Mouse (Mus musculus): ENCODE results near the gene Lrp2. TPM values are rescaled to one million over a fixed set of nuclear protein-coding genes. Genes with fewer than 3 reads are reported as not detected.

Lrp2 gene
- polyA plus RNA-seq, 1 experiment from 2014 or later, result 1.6 TPM

DNA sequence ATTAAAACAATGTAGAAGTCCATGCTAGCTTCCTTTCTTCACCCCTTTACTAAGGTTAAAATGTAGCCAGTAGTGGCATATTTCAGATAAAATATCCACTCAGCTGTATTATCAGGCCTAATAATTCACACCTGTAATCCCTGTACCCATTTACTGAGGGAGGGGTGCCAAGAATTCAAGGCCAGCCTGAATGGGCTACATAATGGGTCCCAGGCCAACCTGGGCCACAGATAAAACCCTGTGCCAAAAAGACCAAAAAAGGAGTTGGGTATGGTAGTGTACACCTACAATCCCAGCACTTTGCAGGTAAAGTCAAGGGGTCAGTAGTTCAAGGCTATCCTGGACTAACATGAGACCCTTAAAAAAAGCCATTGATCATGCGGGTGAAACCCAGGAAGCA is 9.3 kb downstream of the Lrp2 start:
- no peak for ATAC-seq (replicated peaks; ENCODE audit: low FRiP score, low TSS enrichment, low read depth)

GRCm38 (mm10) chr2:69574934-69575333 is 10.9 kb downstream of the Lrp2 start:
- H3K4me3 ChIP-seq (ENCODE audit: low read depth, low read length), result no peak overlapping the region
- no peak overlapping the region for H3K4me2 ChIP-seq (ENCODE audit: low read length)
- H3K9me3 ChIP-seq (ENCODE audit: control insufficient read depth, low read length), result no peaks in the 10 kb centered on the region
- H3K27me3 ChIP-seq (replicated peaks; ENCODE audit: control insufficient read depth, insufficient read depth, low read length), result no peaks in the 10 kb centered on the region
- H3K36me3 ChIP-seq (ENCODE audit: control insufficient read depth, insufficient read depth, low read length), result no peaks in the 10 kb centered on the region
- 74% methylated on average over 6 of the region's 6 CpGs for WGBS
- no peaks in the 10 kb centered on the region for H3K4me1 ChIP-seq (replicated peaks; ENCODE audit: control insufficient read depth, insufficient read depth, low read length)
- DNase-seq (ENCODE audit: low spot score), result no peak
- no peak overlapping the region for H3K27ac ChIP-seq (ENCODE audit: low read depth)
- no peak for ATAC-seq (replicated peaks; ENCODE audit: low FRiP score, low TSS enrichment, low read depth)
- no peak overlapping the region for H3K9ac ChIP-seq (ENCODE audit: low read length)

More for the DNA sequence above, 9.3 kb downstream of the Lrp2 start:
- H3K4me1 ChIP-seq (replicated peaks; ENCODE audit: control insufficient read depth, insufficient read depth, low read length), result no peaks in the 10 kb centered on the region
- no peak for DNase-seq (ENCODE audit: low spot score)
- no peaks in the 10 kb centered on the region for H3K9me3 ChIP-seq (ENCODE audit: control insufficient read depth, low read length)
- no peak overlapping the region for H3K9ac ChIP-seq (ENCODE audit: low read length)
- no peak overlapping the region for H3K27ac ChIP-seq (ENCODE audit: low read depth)
- 100% methylated on average over 1 of the region's 1 CpGs for WGBS
- no peak overlapping the region for H3K4me2 ChIP-seq (ENCODE audit: low read length)
- no peak overlapping the region for H3K4me3 ChIP-seq (ENCODE audit: low read depth, low read length)
- H3K36me3 ChIP-seq (ENCODE audit: control insufficient read depth, insufficient read depth, low read length), result no peaks in the 10 kb centered on the region
- no peaks in the 10 kb centered on the region for H3K27me3 ChIP-seq (replicated peaks; ENCODE audit: control insufficient read depth, insufficient read depth, low read length)

DNA sequence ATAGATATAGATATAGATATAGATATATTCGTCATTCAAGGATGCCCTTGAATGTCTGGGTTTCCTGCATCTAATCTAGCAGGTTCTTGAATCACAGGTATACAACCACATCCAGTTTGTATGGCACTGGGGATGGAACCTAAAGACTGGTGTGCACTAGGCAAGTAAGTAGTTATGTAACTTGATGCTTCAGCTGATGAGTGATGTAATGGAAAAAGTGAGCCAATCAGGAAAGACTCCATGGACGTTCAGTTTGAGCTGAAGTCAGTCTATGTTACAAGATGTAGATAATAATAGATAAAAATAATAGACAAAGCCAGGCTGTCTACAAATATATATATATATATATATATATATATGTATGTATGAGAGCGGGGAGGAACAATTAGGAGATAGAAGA is 11.6 kb downstream of the Lrp2 start:
- Histone ChIP-seq H3K9ac (ENCODE audit: low read length) (no peak overlapping the region), H3K36me3 (ENCODE audit: control insufficient read depth, insufficient read depth, low read length) (no peaks in the 10 kb centered on the region), H3K4me3 (ENCODE audit: low read depth, low read length) (no peak overlapping the region), H3K4me2 (ENCODE audit: low read length) (no peak overlapping the region), H3K27ac (ENCODE audit: low read depth) (no peak overlapping the region), H3K9me3 (ENCODE audit: control insufficient read depth, low read length) (no peaks in the 10 kb centered on the region), H3K27me3 (replicated peaks; ENCODE audit: control insufficient read depth, insufficient read depth, low read length) (no peaks in the 10 kb centered on the region), H3K4me1 (replicated peaks; ENCODE audit: control insufficient read depth, insufficient read depth, low read length) (no peaks in the 10 kb centered on the region)
- no peak for DNase-seq (ENCODE audit: low spot score)
- no peak for ATAC-seq (replicated peaks; ENCODE audit: low FRiP score, low TSS enrichment, low read depth)
- 65% methylated on average over 3 of the region's 3 CpGs for WGBS

DNA sequence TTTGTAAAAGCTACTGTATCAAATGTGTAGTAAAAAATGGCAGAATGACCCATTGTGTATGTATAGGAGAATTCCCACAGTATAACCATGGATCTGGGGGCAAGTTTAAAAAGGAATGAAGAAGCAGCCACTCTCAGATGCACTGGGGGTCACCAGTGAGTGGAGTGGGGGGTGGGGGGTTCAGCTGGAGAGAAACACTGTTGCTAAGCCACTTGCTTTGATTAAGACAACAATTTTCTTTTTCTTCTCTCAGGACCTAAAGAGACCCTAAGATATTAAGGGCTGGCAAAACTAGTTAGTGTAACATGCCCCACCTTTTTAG is 12.2 kb downstream of the Lrp2 start:
- no peak overlapping the region for H3K4me2 ChIP-seq (ENCODE audit: low read length)
- ATAC-seq (replicated peaks; ENCODE audit: low FRiP score, low TSS enrichment, low read depth) (no peak), DNase-seq (ENCODE audit: low spot score) (no peak)
- no peaks in the 10 kb centered on the region for H3K4me1 ChIP-seq (replicated peaks; ENCODE audit: control insufficient read depth, insufficient read depth, low read length)
- no peak overlapping the region for H3K4me3 ChIP-seq (ENCODE audit: low read depth, low read length)
- H3K36me3 ChIP-seq (ENCODE audit: control insufficient read depth, insufficient read depth, low read length), result no peaks in the 10 kb centered on the region
- no peaks in the 10 kb centered on the region for H3K27me3 ChIP-seq (replicated peaks; ENCODE audit: control insufficient read depth, insufficient read depth, low read length)
- H3K9ac ChIP-seq (ENCODE audit: low read length), result no peak overlapping the region
- H3K9me3 ChIP-seq (ENCODE audit: control insufficient read depth, low read length), result no peaks in the 10 kb centered on the region
- H3K27ac ChIP-seq (ENCODE audit: low read depth), result no peak overlapping the region

- no peak overlapping the region for H3K9ac ChIP-seq (ENCODE audit: low read length)
- no peaks in the 10 kb centered on the region for H3K27me3 ChIP-seq (replicated peaks; ENCODE audit: control insufficient read depth, insufficient read depth, low read length)
- no peaks in the 10 kb centered on the region for H3K4me1 ChIP-seq (replicated peaks; ENCODE audit: control insufficient read depth, insufficient read depth, low read length)
- H3K4me2 ChIP-seq (ENCODE audit: low read length), result no peak overlapping the region
- no peaks in the 10 kb centered on the region for H3K9me3 ChIP-seq (ENCODE audit: control insufficient read depth, low read length)
- no peaks in the 10 kb centered on the region for H3K36me3 ChIP-seq (ENCODE audit: control insufficient read depth, insufficient read depth, low read length)
- no peak overlapping the region for H3K27ac ChIP-seq (ENCODE audit: low read depth)
- 80% methylated on average over 5 of the region's 5 CpGs for whole genome bisulfite sequencing
- no peak for DNase-seq (ENCODE audit: low spot score)
- no peak for ATAC-seq (replicated peaks; ENCODE audit: low FRiP score, low TSS enrichment, low read depth)
- H3K4me3 ChIP-seq (ENCODE audit: low read depth, low read length), result no peak overlapping the region
Observed at GRCm38 (mm10) chr2:69573038-69573732, 12.7 kb downstream of the Lrp2 start.

DNA sequence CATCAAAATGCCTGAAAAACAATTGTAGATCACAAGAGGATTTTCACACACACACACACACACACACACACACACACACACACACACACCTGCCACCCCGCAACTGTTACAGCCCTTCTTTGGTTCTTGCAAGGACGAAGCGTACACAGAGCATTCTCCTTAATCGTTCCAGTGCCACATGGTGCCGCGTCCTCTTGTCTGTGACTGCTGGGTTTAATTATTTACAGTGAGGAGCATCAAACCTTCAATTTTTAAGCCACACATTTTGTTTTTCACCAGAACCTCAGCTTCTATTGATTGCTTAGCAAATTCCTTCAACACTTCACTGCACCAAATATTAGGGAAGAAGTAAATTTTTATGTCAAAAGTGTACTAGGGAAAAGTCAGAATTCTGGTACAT is 15.3 kb downstream of the Lrp2 start:
- Histone ChIP-seq H3K9me3 (ENCODE audit: control insufficient read depth, low read length) (no peaks in the 10 kb centered on the region), H3K27me3 (replicated peaks; ENCODE audit: control insufficient read depth, insufficient read depth, low read length) (no peaks in the 10 kb centered on the region), H3K9ac (ENCODE audit: low read length) (no peak overlapping the region), H3K36me3 (ENCODE audit: control insufficient read depth, insufficient read depth, low read length) (no peaks in the 10 kb centered on the region), H3K4me1 (replicated peaks; ENCODE audit: control insufficient read depth, insufficient read depth, low read length) (no peaks in the 10 kb centered on the region), H3K27ac (ENCODE audit: low read depth) (no peak overlapping the region), H3K4me3 (ENCODE audit: low read depth, low read length) (no peak overlapping the region), H3K4me2 (ENCODE audit: low read length) (no peak overlapping the region)
- ATAC-seq (replicated peaks; ENCODE audit: low FRiP score, low TSS enrichment, low read depth), result no peak
- 64% methylated on average over 6 of the region's 6 CpGs for WGBS
- DNase-seq (ENCODE audit: low spot score), result no peak

DNA sequence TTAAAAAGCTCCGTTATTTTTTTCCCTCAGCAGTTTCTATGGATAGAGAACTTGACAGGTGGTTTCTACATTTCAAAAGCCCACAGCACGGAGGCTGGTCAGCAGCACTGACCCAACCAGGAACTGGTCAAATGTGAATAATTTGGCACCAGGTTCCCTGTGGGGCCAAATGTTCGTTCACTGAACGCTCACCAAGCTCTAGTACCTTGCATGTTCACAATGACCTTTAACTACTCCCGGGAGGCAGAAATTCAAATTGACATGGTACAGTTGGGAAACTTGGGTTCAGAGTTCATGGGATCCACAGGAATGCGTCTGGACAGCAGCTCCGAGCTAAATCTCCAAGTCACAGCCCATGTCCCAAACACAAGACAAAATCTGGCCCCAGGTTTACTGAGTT is 19.6 kb downstream of the Lrp2 start:
- no peak for ATAC-seq (replicated peaks; ENCODE audit: low FRiP score, low TSS enrichment, low read depth)
- 79% methylated on average over 7 of the region's 7 CpGs for WGBS

GRCm38 (mm10) chr2:69563492-69563891 is 22.4 kb downstream of the Lrp2 start:
- no peaks in the 10 kb centered on the region for H3K4me1 ChIP-seq (replicated peaks; ENCODE audit: control insufficient read depth, insufficient read depth, low read length)
- 36% methylated on average over 6 of the region's 6 CpGs for WGBS
- no peaks in the 10 kb centered on the region for H3K9me3 ChIP-seq (ENCODE audit: control insufficient read depth, low read length)
- H3K27me3 ChIP-seq (replicated peaks; ENCODE audit: control insufficient read depth, insufficient read depth, low read length), result 0 out of 2 replicates have a peak, but pooled peaks cover 9% of the 10 kb centered on the region
- H3K4me3 ChIP-seq (ENCODE audit: low read depth, low read length), result no peak overlapping the region
- H3K36me3 ChIP-seq (ENCODE audit: control insufficient read depth, insufficient read depth, low read length), result no peaks in the 10 kb centered on the region
- H3K4me2 ChIP-seq (ENCODE audit: low read length), result no peak overlapping the region
- no peak overlapping the region for H3K9ac ChIP-seq (ENCODE audit: low read length)
- DNase-seq (ENCODE audit: low spot score) (no peak), ATAC-seq (replicated peaks; ENCODE audit: low FRiP score, low TSS enrichment, low read depth) (no peak)
- H3K27ac ChIP-seq (ENCODE audit: low read depth), result no peak overlapping the region

More for the DNA sequence above, 19.6 kb downstream of the Lrp2 start:
- no peak overlapping the region for H3K27ac ChIP-seq (ENCODE audit: low read depth)
- no peaks in the 10 kb centered on the region for H3K36me3 ChIP-seq (ENCODE audit: control insufficient read depth, insufficient read depth, low read length)
- no peaks in the 10 kb centered on the region for H3K27me3 ChIP-seq (replicated peaks; ENCODE audit: control insufficient read depth, insufficient read depth, low read length)
- no peak overlapping the region for H3K4me3 ChIP-seq (ENCODE audit: low read depth, low read length)
- DNase-seq (ENCODE audit: low spot score), result no peak
- H3K4me2 ChIP-seq (ENCODE audit: low read length), result no peak overlapping the region
- no peaks in the 10 kb centered on the region for H3K4me1 ChIP-seq (replicated peaks; ENCODE audit: control insufficient read depth, insufficient read depth, low read length)
- H3K9ac ChIP-seq (ENCODE audit: low read length), result no peak overlapping the region
- H3K9me3 ChIP-seq (ENCODE audit: control insufficient read depth, low read length), result no peaks in the 10 kb centered on the region

DNA sequence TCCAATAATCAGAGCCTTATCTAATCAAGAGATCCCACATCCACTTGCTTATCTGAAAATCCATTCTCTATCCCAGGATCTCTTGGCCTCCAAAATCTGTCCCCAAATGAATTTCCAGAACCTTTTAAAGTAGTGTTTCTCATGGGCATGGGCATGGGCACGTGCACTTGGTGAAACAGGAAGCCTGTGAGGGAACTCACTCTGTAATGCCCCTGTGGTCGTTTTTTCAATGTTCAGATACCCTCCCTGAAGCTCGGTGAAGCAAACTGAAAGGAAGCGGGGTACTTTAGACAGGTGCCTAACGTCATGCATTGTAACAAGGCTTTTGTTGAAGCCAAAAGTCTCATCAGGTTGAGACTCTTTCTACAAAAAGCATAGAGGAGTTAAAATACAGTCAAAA is 23.1 kb downstream of the Lrp2 start:
- Histone ChIP-seq H3K4me3 (ENCODE audit: low read depth, low read length) (no peak overlapping the region), H3K27me3 (replicated peaks; ENCODE audit: control insufficient read depth, insufficient read depth, low read length) (0 out of 2 replicates have a peak, but pooled peaks cover 9% of the 10 kb centered on the region), H3K27ac (ENCODE audit: low read depth) (no peak overlapping the region), H3K9ac (ENCODE audit: low read length) (no peak overlapping the region), H3K36me3 (ENCODE audit: control insufficient read depth, insufficient read depth, low read length) (no peaks in the 10 kb centered on the region), H3K4me2 (ENCODE audit: low read length) (no peak overlapping the region), H3K9me3 (ENCODE audit: control insufficient read depth, low read length) (no peaks in the 10 kb centered on the region), H3K4me1 (replicated peaks; ENCODE audit: control insufficient read depth, insufficient read depth, low read length) (no peaks in the 10 kb centered on the region)
- ATAC-seq (replicated peaks; ENCODE audit: low FRiP score, low TSS enrichment, low read depth), result no peak
- WGBS, result 54% methylated on average over 5 of the region's 5 CpGs
- no peak for DNase-seq (ENCODE audit: low spot score)

Measured in intestine, embryonic 14.5 days (tissue).